Mouse (Mus musculus) midbrain, embryonic 13.5 days (tissue): ENCODE results near the gene Rps6. TPM values are rescaled to one million over a fixed set of nuclear protein-coding genes. Genes with fewer than 3 reads are reported as not detected.
"Not testable (repeated sequence)": the region's sequence is repeated elsewhere in the genome, so short reads cannot be mapped to it uniquely, and the experiment has no call there.

Source experiments
- ATAC-seq: fragments of 200-750 bp; cut with Nextera tagmentation; 2 replicates; pipeline ENCODE4 v1.8.0; 2017; ENCODE audit warnings: mild to moderate bottlenecking, moderate TSS enrichment, moderate library complexity
- H3K27ac ChIP-seq: fragments of 300-500 bp; sonication (generic); 2 replicates; pipeline ENCODE4 v1.5.1; 2015; ENCODE audit warnings: inconsistent platforms, mild to moderate bottlenecking, moderate library complexity
- H3K27me3 ChIP-seq: fragments of 300-500 bp; sonication (generic); 2 replicates; pipeline ENCODE4 v1.6.1; 2015; ENCODE audit warnings: mild to moderate bottlenecking, inconsistent platforms
- H3K36me3 ChIP-seq: fragments of 300-500 bp; sonication (generic); 2 replicates; pipeline ENCODE4 v1.6.1; 2015; ENCODE audit warnings: mild to moderate bottlenecking, inconsistent platforms
- H3K4me1 ChIP-seq: fragments of 300-500 bp; sonication (generic); replicated peaks from 2 replicates; pipeline ENCODE4 v1.6.1; 2015; ENCODE audit warnings: inconsistent platforms
- H3K4me2 ChIP-seq: fragments of 300-500 bp; sonication (generic); replicated peaks from 2 replicates; pipeline ENCODE4 v1.6.1; 2015; ENCODE audit warnings: moderate library complexity, mild to moderate bottlenecking, inconsistent platforms
- H3K4me3 ChIP-seq: fragments of 300-500 bp; sonication (generic); replicated peaks from 2 replicates; pipeline ENCODE4 v1.5.1; 2015; ENCODE audit warnings: mild to moderate bottlenecking, inconsistent platforms
- H3K9ac ChIP-seq: fragments of 300-500 bp; sonication (generic); replicated peaks from 2 replicates; pipeline ENCODE4 v1.6.1; 2015; ENCODE audit warnings: mild to moderate bottlenecking, inconsistent platforms
- H3K9me3 ChIP-seq: fragments of 300-500 bp; sonication (generic); 2 replicates; pipeline ENCODE4 v1.6.1; 2016; ENCODE audit warnings: mild to moderate bottlenecking, inconsistent platforms
- WGBS: fragments of 180-500 bp; shearing (Covaris S2); methylation state at CpG from one replicate; pipeline ENCODE4 v1.1.7; 2015; 5-methylcytosine and 5-hydroxymethylcytosine counted together
- polyA plus RNA-seq: library from polyadenylated mRNA; unstranded; fragments of >200 nt; fragmentation: Nextera tagmentation; extraction: Ambion mirVana; gene quantifications from 2 replicates; pipeline ENCODE4 v1.2.1, GENCODE M21; 2015

Gene Rps6
- polyA plus RNA-seq, 1 experiment from 2014 or later: 459 TPM

DNA sequence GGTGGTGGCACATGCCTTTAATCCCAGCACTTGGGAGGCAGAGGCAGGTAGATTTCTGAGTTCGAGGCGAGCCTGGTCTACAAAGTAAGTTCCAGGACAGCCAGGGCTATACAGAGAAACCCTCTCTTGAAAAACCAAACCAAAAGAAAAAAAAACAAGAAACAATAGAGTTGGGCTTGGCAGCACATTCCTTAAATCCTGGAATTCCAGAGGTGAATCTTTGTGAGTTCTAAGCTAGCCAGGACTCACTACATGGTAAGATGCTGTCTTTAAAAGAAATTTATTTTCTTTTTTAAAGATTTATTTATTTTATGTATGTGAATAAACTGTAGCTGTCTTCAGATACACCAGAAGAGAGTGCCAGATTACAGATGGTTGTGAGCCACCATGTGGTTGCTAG, 16.1 kb downstream of the Rps6 start:
- H3K36me3 ChIP-seq: peaks cover 53% of the 10 kb centered on the region
- H3K9me3 ChIP-seq: not testable (repeated sequence)

DNA sequence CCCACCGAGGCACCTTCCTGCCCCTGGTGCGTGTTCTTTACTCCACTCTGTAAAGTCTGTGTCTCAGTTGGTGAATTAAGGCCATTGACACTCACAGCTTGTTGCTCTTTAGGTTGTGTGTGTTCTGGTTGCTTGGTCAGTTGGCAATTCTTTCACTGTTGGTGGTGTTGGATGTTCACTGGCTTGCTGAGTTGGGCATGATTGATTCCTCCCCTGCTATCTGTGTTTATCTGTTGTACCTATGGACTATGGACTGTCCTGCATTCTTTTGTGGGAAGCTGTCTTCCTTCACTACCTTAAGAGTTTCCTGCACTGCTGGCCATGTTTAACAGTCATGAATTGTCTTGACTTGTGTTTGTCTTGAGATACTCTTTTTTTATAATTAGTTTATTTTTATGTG, 25.3 kb downstream of the Rps6 start:
- H3K27ac ChIP-seq: no peak overlapping the region
- no peaks in the 10 kb centered on the region for H3K9me3 ChIP-seq
- peaks cover 46% of the 10 kb centered on the region for H3K36me3 ChIP-seq
- no peak for ATAC-seq
- H3K27me3 ChIP-seq: no peaks in the 10 kb centered on the region
- 96% methylated on average over 2 of the region's 2 CpGs for WGBS
- no peak overlapping the region for H3K9ac ChIP-seq
- no peak overlapping the region for H3K4me2 ChIP-seq
- no peaks in the 10 kb centered on the region for H3K4me1 ChIP-seq
- H3K4me3 ChIP-seq: no peak overlapping the region

More for the DNA sequence above, 16.1 kb downstream of the Rps6 start:
- not testable (repeated sequence) for H3K9ac ChIP-seq, H3K4me3 ChIP-seq, H3K4me2 ChIP-seq, H3K27ac ChIP-seq, H3K27me3 ChIP-seq, H3K4me1 ChIP-seq, ATAC-seq
- WGBS: 100% methylated on average over 2 of the region's 2 CpGs

DNA sequence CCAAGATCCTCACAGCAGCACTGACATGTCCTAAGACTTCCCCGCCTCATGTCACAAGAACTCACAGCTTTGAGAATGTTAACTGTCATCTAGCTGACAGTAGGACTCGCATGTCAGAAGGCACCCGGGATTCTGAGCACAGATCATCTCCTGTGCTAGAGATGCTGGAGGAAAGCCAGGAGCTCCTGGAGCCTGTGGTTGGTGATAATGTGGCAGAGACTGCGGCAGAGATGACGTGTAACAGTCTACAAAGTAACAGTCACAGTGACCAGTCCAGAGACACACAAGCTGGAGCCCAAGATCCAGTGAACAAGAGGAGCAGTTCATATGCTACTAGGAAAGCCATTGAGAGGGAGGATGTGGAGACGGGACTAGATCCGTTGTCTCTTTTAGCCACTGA, 32.1 kb downstream of the Rps6 start:
- WGBS: 92% methylated on average over 7 of the region's 7 CpGs
- ATAC-seq: no peak
- Histone ChIP-seq H3K27me3 (no peaks in the 10 kb centered on the region), H3K9ac (no peak overlapping the region), H3K4me3 (no peak overlapping the region), H3K4me1 (no peaks in the 10 kb centered on the region), H3K36me3 (peaks cover 52% of the 10 kb centered on the region), H3K4me2 (no peak overlapping the region), H3K9me3 (no peaks in the 10 kb centered on the region), H3K27ac (no peak overlapping the region)

DNA sequence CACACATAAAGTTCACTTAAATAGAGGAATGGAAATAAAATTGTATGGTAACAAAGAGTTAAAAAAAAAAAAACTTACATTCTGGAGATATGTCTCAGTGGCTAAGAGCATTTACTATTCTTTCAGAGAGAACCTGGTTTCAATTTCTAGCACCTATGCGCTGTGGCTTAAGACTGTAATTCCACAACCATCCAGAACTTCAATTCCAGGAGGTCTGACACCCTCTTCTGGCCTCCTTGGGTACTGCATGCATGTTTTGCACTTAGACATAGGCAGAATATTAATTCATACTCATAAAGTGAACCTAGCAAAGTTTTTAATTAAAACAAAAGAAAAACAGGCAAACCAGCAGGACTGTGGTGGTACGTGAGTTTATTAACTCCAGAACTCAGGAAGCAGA, 34.0 kb downstream of the Rps6 start:
- H3K4me3 ChIP-seq: no peak overlapping the region
- no peak overlapping the region for H3K9ac ChIP-seq
- no peak for ATAC-seq
- H3K36me3 ChIP-seq: peaks cover 37% of the 10 kb centered on the region
- no peak overlapping the region for H3K27ac ChIP-seq
- 89% methylated on average over 2 of the region's 2 CpGs for WGBS
- H3K27me3 ChIP-seq: no peaks in the 10 kb centered on the region
- H3K4me1 ChIP-seq: no peaks in the 10 kb centered on the region
- no peak overlapping the region for H3K4me2 ChIP-seq
- H3K9me3 ChIP-seq: no peaks in the 10 kb centered on the region

DNA sequence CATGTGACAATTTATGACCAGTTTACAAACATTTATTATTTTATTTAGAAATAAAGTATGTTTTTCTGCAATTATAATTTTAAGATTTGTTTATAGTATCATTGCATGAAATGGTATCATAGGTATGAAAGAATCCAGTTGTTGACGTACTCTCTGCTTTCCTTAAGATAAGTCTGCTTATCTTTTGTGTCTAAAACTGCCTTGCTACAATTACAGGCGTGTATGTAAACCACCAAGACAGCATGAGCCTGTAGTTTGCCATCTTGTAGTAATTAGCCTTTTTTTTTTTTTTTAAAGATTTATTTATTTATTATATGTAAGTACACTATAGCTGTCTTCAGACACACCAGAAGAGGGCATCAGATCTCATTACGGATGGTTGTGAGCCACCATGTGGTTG, 42.4 kb downstream of the Rps6 start:
- Histone ChIP-seq H3K36me3 (0 out of 2 replicates have a peak, but pooled peaks cover 3% of the 10 kb centered on the region), H3K27me3 (no peaks in the 10 kb centered on the region), H3K27ac (no peak overlapping the region), H3K9ac (no peak overlapping the region), H3K4me1 (no peaks in the 10 kb centered on the region), H3K4me3 (no peak overlapping the region), H3K4me2 (no peak overlapping the region), H3K9me3 (no peaks in the 10 kb centered on the region)
- no peak for ATAC-seq
- WGBS: 97% methylated on average over 3 of the region's 3 CpGs

DNA sequence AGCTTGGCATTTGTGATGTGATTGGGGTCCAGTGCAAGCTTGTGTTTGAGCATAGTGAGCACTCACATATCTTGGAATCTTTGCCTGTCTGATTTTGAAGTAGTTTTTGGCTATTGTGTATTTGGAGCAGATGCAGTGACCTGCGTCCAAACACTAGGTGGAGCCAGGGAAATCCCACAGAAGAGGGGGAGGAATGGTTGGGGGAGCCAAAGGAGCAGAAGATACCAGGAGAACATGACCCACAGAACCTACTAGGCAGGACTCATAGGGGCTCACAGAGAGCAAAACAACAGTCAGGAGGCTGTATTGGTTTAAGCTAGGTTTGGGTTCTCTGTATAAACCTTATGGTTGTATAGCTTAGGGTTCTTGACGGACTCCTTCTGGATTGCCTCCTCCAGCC, 46.6 kb downstream of the Rps6 start:
- Histone ChIP-seq H3K4me2 (no peak overlapping the region), H3K4me1 (no peaks in the 10 kb centered on the region), H3K9me3 (no peaks in the 10 kb centered on the region), H3K9ac (no peak overlapping the region), H3K27ac (no peak overlapping the region), H3K27me3 (no peaks in the 10 kb centered on the region), H3K36me3 (0 out of 2 replicates have a peak, but pooled peaks cover 5% of the 10 kb centered on the region), H3K4me3 (no peak overlapping the region)
- 53% methylated on average over 2 of the region's 2 CpGs for WGBS
- no peak for ATAC-seq

Other genes starting within 250 kb of the Rps6 start
- 11.5 and 12.0 TPM in 2 replicates for gene Haus6, start 245.4 kb downstream of the Rps6 start, polyA plus RNA-seq
- 40.3 and 41.8 TPM in 2 replicates for gene Plin2, start 187.4 kb downstream of the Rps6 start, polyA plus RNA-seq
- 3.5 and 5.6 TPM in 2 replicates for gene Dennd4c, start 108.9 kb downstream of the Rps6 start, polyA plus RNA-seq
- 19.4 and 19.9 TPM in 2 replicates for gene Acer2, start 17.0 kb upstream of the Rps6 start, polyA plus RNA-seq